Mouse (Mus musculus) hindbrain, embryonic 10.5 days (tissue): ENCODE measurements around the gene Fam173a. TPM values are rescaled to one million over a fixed set of nuclear protein-coding genes. Genes with fewer than 3 reads are reported as not detected.
"Not testable (repeated sequence)": the region's sequence is repeated elsewhere in the genome, so short reads cannot be mapped to it uniquely, and the experiment has no call there.

Experiments used
- DNase-seq: peaks from one replicate; pipeline ENCODE4 v3.0.0-alpha.2; 2017; ENCODE audit warnings: low spot score
- H3K27ac ChIP-seq: fragments of 300-500 bp; sonication (generic); 2 replicates; pipeline ENCODE4 v1.5.1; 2016; ENCODE audit warnings: mild to moderate bottlenecking, moderate library complexity
- H3K27me3 ChIP-seq: fragments of 300-500 bp; sonication (generic); 2 replicates; pipeline ENCODE4 v1.6.1; 2016; ENCODE audit warnings: mild to moderate bottlenecking; ENCODE audit not compliant: poor library complexity, insufficient read depth, severe bottlenecking
- H3K36me3 ChIP-seq: fragments of 300-500 bp; sonication (generic); 2 replicates; pipeline ENCODE4 v1.6.1; 2016; ENCODE audit warnings: mild to moderate bottlenecking, moderate library complexity
- H3K4me1 ChIP-seq: fragments of 300-500 bp; sonication (generic); replicated peaks from 2 replicates; pipeline ENCODE4 v1.6.1; 2016; ENCODE audit warnings: mild to moderate bottlenecking
- H3K4me3 ChIP-seq: fragments of 300-500 bp; sonication (generic); 2 replicates; pipeline ENCODE4 v1.5.1; 2016; ENCODE audit warnings: mild to moderate bottlenecking, moderate library complexity
- H3K9me3 ChIP-seq: fragments of 300-500 bp; sonication (generic); 2 replicates; pipeline ENCODE4 v1.6.1; 2016; ENCODE audit warnings: mild to moderate bottlenecking, moderate library complexity
- WGBS: fragments of 180-500 bp; shearing (Covaris S2); methylation state at CpG from one replicate; pipeline ENCODE4 v1.1.7; 2016; 5-methylcytosine and 5-hydroxymethylcytosine counted together
- polyA plus RNA-seq: library from polyadenylated mRNA; unstranded; fragments of >200 nt; fragmentation: Nextera tagmentation; extraction: Ambion mirVana; gene quantifications from 2 replicates; pipeline ENCODE4 v1.2.1, GENCODE M21; 2016

Fam173a gene
- polyA plus RNA-seq, 1 experiment from 2014 or later = 76.0 TPM

GRCm38 (mm10) chr17:25825311-25825710 is 32.6 kb upstream of the Fam173a start:
- Histone ChIP-seq H3K9me3 (no peaks in the 10 kb centered on the region), H3K27me3 (peaks cover 10% of the 10 kb centered on the region), H3K36me3 (peaks cover 41% of the 10 kb centered on the region), H3K4me3 (peak overlapping the region; percentile 76), H3K27ac (no peak overlapping the region), H3K4me1 (peaks cover 70% of the 10 kb centered on the region)
- 87% methylated on average over 6 of the region's 6 CpGs for WGBS
- no peak for DNase-seq

DNA sequence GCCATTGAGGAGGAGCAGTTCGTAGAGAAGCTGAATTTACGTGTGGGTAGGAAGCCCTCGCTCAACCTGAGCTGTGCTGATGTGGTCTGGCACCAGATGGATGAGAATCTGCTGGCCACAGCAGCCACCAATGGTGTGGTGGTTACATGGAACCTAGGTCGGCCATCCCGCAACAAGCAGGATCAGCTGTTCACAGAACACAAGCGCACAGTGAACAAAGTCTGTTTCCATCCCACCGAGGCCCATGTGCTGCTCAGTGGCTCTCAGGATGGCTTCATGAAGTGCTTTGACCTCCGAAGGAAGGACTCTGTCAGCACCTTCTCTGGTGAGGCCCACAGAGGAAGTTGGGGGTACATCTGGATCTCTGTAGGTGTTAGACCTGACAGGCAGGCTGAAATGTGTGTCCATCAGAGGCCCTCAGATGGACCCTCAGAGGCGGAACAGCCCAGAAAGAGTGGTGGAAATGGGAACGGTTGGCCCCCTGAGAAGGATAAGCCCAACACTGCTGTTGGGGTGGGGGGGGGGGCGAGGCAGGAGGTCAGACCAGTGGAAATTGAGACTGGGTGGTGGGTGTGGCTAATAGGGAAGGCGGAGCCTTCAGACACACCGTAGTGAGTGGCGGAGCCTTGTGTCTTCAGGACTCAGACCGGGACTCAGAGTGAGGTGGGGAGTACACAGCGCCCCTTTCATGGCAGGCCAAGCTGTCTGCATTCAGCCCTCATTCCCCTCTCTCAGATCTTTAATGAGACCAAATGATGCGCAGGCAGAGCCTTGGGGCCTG is 31.9 kb upstream of the Fam173a start:
- H3K9me3 ChIP-seq = no peaks in the 10 kb centered on the region
- peaks cover 36% of the 10 kb centered on the region for H3K36me3 ChIP-seq
- 71% methylated on average over 17 of the region's 17 CpGs for whole genome bisulfite sequencing
- DNase-seq = no peak
- H3K4me3 ChIP-seq = peak overlapping the region; percentile 76
- peaks cover 17% of the 10 kb centered on the region for H3K27me3 ChIP-seq
- H3K4me1 ChIP-seq = peaks cover 68% of the 10 kb centered on the region
- peak overlapping the region; percentile 88 for H3K27ac ChIP-seq

DNA sequence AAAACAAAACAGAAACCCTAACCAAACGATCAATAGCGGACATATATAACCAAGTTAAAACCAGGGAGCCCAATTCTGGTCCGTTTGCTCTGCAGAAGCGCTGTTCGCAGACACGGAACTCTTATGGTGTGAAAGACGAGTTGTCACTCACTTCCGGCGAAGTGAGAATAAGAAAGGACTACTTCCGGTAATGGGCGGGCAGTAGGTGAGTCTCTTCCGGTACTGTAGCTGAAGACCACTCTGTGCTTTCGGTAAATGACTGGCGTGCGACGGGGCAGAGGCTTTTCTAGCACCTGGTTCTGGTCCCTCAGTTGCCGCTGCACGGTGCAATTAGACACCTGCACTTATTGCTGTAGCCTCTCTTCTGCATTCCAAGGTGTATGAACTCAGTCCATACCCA is 30.8 kb upstream of the Fam173a start, which contains the start of gene Wdr24:
TSS of gene Wdr24 (plus strand) at position 176 of the 400 bp plus-strand sequence.
- Histone ChIP-seq H3K4me1 (peaks cover 66% of the 10 kb centered on the region), H3K4me3 (peak within 1 kb of the TSS; percentile 76), H3K36me3 (peaks cover 41% of the 10 kb centered on the region), H3K9me3 (no peaks in the 10 kb centered on the region), H3K27me3 (peaks cover 28% of the 10 kb centered on the region), H3K27ac (peak within 1 kb of the TSS; percentile 88)
- under 1% methylated on average over 18 of the region's 18 CpGs for WGBS
- peak; percentile 80 for DNase-seq

DNA sequence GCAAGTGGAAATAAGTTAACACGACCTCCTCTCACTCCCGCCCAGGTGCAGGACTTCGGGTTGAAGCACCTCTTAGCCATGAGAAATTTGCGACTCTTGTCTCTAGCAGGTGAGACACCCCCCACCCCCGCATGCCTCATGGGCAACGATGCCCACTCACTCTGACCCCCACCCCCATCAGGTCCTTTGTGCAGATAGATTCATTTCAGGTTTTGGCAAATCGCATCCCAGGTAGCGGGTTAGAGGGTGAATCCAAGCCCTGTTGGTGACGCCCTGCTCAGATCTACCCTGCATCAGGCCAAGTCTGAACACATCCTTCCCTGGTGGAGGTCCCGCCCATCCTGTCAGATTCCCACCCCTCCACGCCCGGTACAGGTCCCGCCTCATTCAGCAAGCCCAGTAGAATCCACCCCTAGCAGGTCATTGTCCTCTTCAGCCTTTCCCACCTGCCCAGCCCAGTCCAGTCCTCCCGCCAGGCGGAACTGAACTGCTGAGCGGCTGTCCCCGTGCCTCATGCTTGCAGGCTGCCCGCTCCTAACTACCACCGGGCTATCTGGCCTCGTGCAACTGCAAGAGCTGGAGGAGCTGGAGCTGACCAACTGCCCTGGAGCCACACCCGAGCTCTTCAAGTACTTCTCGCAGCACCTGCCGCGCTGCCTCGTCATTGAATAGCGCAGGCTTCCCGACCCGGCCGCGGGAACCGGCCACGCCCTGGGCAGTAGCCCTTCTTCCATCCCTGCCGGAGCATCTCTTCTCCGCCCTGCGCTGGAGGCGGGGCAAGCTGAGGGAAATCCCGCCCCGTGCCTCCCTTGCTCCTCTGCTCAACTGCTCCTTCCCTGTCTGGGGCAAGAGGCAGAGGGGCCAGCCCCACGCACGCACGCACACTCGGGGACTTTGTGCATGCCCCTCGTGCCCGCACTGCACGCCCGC is 26.4 kb upstream of the Fam173a start:
- Histone ChIP-seq H3K4me3 (peak overlapping the region; percentile 41), H3K36me3 (peaks cover 30% of the 10 kb centered on the region), H3K4me1 (peaks cover 24% of the 10 kb centered on the region), H3K27me3 (peaks cover 56% of the 10 kb centered on the region), H3K27ac (peak overlapping the region; percentile 26; the same call in 1 of the 2 replicates), H3K9me3 (no peaks in the 10 kb centered on the region)
- WGBS = 5% methylated on average over 46 of the region's 46 CpGs
- peak; percentile 35 for DNase-seq

DNA sequence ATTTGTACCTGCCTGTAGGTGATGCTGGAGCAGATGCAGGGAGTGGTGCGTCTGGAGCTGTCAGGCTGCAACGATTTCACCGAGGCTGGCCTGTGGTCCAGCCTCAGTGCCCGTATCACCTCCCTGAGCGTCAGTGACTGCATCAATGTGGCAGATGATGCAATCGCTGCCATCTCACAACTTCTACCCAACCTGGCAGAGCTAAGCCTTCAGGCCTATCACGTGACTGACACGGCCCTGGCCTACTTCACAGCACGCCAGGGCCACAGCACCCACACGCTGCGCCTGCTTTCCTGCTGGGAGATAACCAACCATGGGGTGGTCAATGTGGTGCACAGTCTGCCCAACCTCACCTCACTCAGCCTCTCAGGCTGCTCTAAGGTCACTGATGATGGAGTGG is 25.0 kb upstream of the Fam173a start:
- no peak for DNase-seq
- Histone ChIP-seq H3K27ac (no peak overlapping the region), H3K4me1 (peaks cover 25% of the 10 kb centered on the region), H3K9me3 (no peaks in the 10 kb centered on the region), H3K27me3 (peaks cover 67% of the 10 kb centered on the region), H3K36me3 (peaks cover 30% of the 10 kb centered on the region), H3K4me3 (no peak overlapping the region)
- 87% methylated on average over 11 of the region's 11 CpGs for WGBS

DNA sequence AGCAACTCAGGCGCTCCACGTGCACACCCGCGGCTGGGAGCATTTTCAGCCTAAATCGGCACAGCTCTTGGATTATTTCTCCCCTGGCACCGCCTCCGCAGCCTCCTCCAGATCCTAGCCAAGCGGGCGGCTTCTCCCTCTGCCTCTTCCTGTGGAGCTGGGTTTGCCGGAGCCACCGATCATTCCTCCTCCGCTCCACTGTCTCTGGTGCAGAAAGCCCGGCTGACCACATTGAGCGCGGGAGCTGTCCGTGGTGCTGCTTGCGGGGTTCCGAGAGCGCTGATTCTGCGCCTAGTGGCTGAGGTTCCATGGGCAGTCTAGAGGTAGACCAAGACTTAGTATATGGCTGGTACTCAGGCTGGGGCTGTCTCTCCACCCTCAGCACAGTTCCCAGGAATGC is 20.8 kb upstream of the Fam173a start:
- Histone ChIP-seq H3K36me3 (peaks cover 22% of the 10 kb centered on the region), H3K9me3 (no peaks in the 10 kb centered on the region), H3K27me3 (peaks cover 80% of the 10 kb centered on the region), H3K4me3 (peak overlapping the region; percentile 28), H3K27ac (no peak overlapping the region), H3K4me1 (peaks cover 43% of the 10 kb centered on the region)
- 2% methylated on average over 20 of the region's 20 CpGs for WGBS
- peak; percentile 88 for DNase-seq

DNA sequence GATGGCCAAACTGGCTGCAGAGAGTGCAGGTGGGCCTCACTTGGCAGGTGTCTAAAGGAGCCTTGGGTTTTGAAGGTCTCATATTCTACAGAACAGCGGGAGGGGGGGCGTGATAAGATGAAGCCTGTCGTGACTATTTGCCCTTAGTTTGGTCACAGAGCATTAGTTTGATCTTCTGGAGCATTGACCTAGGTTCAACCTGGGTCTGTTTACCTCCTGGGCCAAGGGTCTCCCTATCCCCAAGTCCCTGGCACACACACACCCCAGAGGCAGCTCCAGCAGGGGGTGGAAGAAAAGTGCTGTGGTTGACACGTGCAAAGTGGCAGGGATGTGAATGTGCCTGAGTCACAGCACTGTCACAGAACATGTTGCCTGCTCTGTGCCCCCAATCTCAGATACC is 18.2 kb upstream of the Fam173a start:
- Histone ChIP-seq H3K9me3 (no peaks in the 10 kb centered on the region), H3K4me3 (peak overlapping the region; percentile 87)

GRCm38 (mm10) chr17:25809606-25810340 is 17.1 kb upstream of the Fam173a start:
- Histone ChIP-seq H3K27me3 (peaks cover 68% of the 10 kb centered on the region), H3K36me3 (no peaks in the 10 kb centered on the region), H3K9me3 (no peaks in the 10 kb centered on the region), H3K27ac (peak overlapping the region; percentile 97), H3K4me1 (peaks cover 51% of the 10 kb centered on the region), H3K4me3 (peak overlapping the region; percentile 87)
- 9% methylated on average over 25 of the region's 25 CpGs for WGBS
- DNase-seq = peak; percentile 38

More for the DNA sequence above, 18.2 kb upstream of the Fam173a start:
- Histone ChIP-seq H3K27me3 (peaks cover 68% of the 10 kb centered on the region), H3K4me1 (peaks cover 51% of the 10 kb centered on the region), H3K36me3 (no peaks in the 10 kb centered on the region), H3K27ac (no peak overlapping the region)
- no peak for DNase-seq
- 74% methylated on average over 4 of the region's 4 CpGs for WGBS

DNA sequence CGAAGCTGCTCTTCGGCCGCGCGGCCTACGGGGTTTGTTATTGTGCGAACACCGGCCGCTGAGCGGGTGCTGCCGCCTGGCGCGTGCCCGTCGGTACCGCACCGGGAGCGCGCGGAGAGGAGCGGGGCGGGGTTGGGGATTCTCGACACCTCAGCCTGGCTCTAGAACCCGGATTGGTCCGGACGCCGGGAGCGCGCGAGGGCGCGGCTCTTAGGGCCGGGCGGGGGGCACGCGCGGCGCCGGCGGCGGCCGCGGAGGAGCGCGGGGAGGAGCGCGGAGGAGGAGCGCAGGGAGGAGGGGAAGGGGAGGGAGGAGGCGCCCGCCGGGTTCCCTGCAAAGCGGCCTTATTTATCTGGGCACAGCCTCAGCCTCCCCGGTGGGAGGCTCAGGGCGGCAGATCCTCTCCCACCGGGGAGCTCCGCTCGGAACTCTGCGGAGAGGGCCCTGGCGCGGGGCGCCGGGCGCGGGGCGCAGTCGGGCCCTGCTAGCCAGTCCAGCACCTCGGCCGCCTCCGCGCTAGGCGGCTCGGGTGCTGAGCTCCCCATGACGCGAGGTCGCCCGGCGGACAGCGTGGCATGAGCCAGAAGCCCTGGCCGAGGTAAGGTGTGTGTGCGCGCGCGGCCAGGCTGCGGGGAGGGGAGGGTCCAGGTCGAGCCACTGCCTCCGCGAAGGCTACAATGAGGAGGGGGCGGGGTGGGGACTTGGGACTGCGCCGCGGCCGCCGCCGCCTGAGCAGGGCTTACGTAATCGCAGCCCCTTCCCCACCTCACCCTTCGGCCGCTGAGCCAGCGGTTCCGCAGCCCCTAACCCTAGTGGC is 16.3 kb upstream of the Fam173a start, which contains the start of gene Fbxl16:
TSS of gene Fbxl16 (plus strand) at position 297 of the 817 bp plus-strand sequence.
- Histone ChIP-seq H3K27me3 (peaks cover 62% of the 10 kb centered on the region), H3K4me3 (peak within 1 kb of the TSS; percentile 87), H3K36me3 (no peaks in the 10 kb centered on the region), H3K4me1 (peaks cover 53% of the 10 kb centered on the region), H3K27ac (peak within 1 kb of the TSS; percentile 97), H3K9me3 (no peaks in the 10 kb centered on the region)
- peak; percentile 86 for DNase-seq
- under 1% methylated on average over 95 of the region's 100 CpGs for WGBS

- H3K4me1 ChIP-seq = peaks cover 57% of the 10 kb centered on the region
- no peaks in the 10 kb centered on the region for H3K36me3 ChIP-seq
- WGBS = 39% methylated on average over 5 of the region's 5 CpGs
- peak overlapping the region; percentile 87 for H3K4me3 ChIP-seq
- peaks cover 57% of the 10 kb centered on the region for H3K27me3 ChIP-seq
- no peak for DNase-seq
- H3K27ac ChIP-seq = peak overlapping the region; percentile 97
- H3K9me3 ChIP-seq = no peaks in the 10 kb centered on the region
Measured at GRCm38 (mm10) chr17:25808028-25808427, 15.3 kb upstream of the Fam173a start.

DNA sequence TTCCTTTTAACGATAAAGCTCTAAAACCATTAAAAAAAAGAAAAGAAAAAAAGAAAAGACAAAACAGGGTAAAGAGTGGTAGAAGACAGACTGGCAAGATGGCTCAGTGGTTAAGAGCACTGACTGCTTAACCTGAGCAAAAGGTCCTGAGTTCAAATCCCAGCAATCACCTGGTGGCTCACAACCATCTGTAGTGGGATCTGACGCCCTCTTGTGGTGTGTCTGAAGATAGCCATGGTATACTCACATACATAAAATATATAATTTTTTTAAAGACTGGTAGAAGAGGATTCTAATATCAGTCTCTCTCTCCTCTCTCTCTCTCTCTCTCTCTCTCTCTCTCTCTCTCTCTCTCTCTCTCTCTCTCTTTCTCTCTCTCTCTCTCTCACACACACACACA is 14.8 kb upstream of the Fam173a start:
- H3K9me3 ChIP-seq, H3K36me3 ChIP-seq, DNase-seq, H3K4me3 ChIP-seq, H3K27ac ChIP-seq: not testable (repeated sequence)
- 44% methylated on average over 2 of the region's 2 CpGs for WGBS
- Histone ChIP-seq H3K4me1 (peaks cover 59% of the 10 kb centered on the region), H3K27me3 (peaks cover 52% of the 10 kb centered on the region)
